Mouse (Mus musculus) frontal cortex, postnatal 36 days (tissue): ENCODE measurements around the gene Npas3.

ENCODE experiments used
- DNase-seq, 2 experiments: peaks; one replicate each; pipeline ENCODE4 v3.0.0; 2022; ENCODE audit warnings: low spot score in 2 of 2

The Npas3 gene

DNA sequence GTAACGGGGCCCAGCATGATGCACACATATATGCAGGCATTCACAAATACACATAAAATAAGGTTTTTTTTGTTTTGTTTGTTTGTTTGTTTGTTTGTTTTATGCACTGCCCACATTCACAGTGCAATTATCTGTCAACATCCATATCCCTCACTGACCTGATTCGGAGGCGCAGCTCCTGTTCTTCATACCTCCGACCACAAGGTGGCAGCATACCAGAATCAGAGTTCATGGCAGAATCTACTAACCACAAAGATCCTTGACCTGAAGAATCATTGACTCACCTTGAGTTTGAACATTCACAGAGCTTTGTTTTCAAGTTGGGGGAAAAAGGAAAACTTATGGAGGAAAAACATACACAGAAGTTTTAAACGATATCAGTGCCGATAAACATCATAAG is 743.9 kb downstream of the Npas3 start:
- DNase-seq: no peak

DNA sequence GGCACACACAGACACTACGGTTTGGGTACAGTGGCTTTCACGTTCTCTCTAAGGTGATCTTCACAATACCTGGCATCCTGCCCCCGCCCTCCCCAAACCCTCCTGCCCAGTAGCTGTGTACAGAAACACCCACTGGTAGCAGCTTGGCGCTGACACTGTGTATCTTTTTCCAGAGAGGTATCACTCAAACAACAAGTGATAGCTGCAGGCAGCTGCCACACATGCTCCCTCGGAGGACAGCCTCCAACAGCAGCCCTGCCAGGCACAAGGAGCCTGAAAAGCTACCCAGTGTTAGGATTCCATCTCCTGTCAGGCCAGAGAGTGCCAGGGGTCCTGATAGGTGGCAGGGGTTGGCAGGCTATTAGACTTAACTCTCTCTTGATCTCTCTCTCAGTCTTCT is 747.2 kb downstream of the Npas3 start:
- no peak for DNase-seq

- DNase-seq: no peak
These were observed 748.7 kb downstream of the Npas3 start for GRCm38 (mm10) chr12:53997141-53997540.

GRCm38 (mm10) chr12:53999647-54000637 is 751.5 kb downstream of the Npas3 start:
- DNase-seq: no peak

DNA sequence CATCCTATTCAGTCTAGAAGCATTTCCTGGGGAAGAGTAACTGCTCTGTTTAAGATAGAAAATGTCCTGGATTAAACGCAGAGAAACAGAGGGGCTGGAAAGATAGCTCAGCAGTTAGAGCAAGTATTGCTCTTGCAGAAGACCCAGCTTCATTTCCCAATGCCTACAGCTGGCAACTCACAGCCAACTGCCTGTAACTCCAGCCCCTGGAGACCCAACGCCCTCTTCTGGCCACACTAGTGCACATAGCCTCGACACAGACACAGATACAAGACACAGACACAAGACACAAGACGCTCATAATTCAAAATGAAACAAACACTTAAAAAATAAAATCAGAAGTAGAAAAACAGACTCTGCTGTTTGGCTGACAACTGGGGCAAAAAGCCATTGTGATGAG is 754.0 kb downstream of the Npas3 start:
- DNase-seq: no peak

- no peak for DNase-seq
These were observed 756.1 kb downstream of the Npas3 start for GRCm38 (mm10) chr12:54004606-54005005.

DNA sequence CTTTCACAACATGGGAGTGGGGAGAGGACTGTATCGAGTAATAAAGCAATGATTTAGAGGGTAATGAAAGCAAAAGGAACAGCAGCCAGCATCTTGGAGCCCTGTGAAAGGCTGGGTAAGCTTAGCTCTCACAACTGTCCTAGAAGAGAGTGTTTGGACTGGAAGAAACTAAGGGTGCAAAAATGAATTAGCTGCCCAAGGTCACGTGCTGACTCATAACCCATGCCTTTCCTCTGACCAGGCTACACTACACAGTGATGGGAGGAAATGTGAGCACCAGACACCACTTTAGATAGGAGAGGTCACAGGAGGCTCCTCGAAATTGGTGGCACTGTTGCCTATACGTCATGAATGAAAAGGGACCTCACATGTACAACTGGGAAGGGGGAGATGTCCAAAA is 757.1 kb downstream of the Npas3 start:
- no peak for DNase-seq

DNA sequence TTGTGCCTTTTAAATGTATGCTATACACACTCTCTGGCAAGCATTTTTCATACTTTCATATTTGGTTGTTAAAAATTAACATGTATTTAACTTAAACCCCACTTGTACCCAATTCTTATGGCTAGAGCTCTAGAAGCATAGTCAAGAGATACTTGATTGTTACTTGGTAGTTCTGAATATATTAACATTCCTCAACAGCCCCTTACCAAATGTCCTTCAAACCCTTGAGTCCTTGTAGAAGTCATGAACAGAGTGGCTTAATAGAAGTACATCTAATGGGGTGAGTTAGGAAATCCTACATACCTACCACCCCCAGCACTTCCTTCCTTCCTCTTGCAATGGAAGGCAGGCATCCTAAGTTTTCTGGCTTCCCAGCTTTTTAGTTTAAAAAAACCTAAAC is 766.8 kb downstream of the Npas3 start:
- DNase-seq: no peak

GRCm38 (mm10) chr12:54017949-54018348 is 769.5 kb downstream of the Npas3 start:
- no peak for DNase-seq

DNA sequence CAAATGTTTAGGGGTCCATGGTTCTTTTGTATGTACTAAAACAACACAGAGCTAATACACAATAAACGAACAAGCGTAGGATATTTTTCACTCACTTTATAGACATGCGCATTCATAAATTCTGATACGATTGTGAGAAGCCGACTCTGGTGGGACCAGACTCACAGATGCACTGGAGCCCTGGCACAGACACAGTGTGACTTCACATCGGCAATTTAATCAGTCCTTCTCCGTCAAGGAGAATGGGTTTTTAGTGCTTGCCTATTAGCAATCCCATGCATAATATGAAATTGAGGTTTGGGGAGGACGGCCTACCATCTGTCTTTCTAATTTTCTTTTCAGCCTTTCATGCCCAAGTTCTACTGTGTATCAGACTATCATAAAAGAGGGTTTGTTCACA is 771.5 kb downstream of the Npas3 start:
- no peak for DNase-seq

DNA sequence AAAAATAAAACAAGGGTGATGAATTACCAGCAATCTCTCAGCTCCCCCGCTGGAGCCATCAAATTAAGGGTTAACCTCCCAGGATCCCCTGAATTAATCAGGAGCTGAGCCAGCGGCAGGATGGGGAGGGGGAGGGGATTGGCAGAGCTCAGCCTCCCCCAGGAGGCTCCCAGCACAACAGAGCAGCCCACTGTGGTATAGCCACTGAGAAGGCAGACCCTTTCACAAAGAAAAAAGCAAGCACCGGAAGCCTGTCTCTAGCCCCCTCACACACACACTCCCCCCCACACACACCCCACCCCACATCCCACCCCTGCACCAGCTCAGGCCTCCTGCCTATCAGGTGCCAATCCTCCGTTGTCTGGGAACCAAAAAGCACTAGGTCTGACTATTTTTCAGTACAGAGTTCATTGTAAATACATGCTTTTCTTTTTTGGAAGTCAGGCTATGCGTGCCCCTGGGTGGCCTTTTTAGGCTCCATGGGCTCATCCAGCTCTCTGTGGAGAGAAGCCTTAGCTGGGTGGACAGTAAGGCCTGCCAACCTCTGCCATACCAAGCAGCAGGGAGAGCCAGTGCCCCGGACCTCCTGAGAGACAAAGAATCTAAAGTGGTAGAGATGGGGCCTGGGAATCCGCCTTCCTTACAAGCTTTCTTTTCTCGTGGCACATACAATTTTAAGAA is 786.3 kb downstream of the Npas3 start:
- no peak for DNase-seq

- DNase-seq: no peak
These were observed 789.1 kb downstream of the Npas3 start for GRCm38 (mm10) chr12:54037602-54038001.

GRCm38 (mm10) chr12:54042996-54043544 is 794.6 kb downstream of the Npas3 start:
- no peak for DNase-seq

DNA sequence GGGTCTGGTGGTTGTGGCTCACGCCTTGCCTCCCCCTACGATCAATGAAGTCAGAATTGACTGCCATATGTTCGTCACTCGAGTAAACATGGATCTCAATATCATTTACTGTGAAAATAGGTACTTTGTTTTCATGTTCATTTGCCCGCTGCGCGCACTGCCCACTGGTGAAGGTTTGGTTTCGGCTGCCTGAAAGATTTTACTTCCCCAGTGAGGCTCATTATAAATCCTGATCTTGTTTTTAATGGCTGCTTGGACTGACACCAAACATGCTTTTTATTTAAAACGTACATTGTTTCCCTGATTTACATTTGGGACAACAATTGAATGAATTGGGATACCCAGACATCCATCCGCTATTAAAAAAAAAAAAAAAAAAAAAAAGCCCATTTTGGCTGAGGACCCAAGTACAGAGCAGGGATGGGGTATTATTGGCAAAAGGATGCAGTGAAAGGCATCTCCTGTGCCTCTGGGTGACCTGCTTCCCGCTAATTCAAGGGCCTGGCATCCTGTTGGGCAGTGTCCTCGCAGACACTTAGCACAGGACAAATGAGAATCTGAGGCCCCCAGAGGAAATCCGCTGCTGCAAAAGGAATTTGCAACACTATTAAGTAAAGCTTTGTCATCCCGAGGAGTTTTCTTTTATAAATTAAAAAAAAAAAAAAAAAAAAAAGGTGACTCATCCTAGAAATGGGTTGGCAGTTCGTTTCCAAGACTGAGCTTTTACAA is 796.3 kb downstream of the Npas3 start:
- DNase-seq: no peak

DNA sequence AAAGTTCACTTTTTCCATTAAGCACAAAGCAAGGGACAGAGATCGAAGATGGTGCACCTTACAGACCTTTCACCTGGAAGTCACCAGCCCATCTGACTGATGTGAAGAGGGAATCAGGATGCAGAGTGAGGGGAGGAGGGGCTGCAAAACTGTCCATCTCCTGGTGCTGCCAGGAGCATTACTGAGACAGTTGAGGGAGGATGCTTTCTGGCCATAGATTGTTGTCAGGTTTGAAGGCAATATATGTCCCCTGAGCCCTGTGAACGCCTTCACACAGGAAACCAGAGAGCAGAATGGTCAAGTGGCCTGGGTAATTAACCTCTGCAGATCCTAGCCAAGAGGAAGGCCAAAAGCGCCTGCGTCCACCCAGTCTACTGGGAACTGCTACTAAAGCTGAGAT is 796.9 kb downstream of the Npas3 start:
- DNase-seq: no peak

GRCm38 (mm10) chr12:54046824-54047223 is 798.3 kb downstream of the Npas3 start:
- DNase-seq: no peak

DNA sequence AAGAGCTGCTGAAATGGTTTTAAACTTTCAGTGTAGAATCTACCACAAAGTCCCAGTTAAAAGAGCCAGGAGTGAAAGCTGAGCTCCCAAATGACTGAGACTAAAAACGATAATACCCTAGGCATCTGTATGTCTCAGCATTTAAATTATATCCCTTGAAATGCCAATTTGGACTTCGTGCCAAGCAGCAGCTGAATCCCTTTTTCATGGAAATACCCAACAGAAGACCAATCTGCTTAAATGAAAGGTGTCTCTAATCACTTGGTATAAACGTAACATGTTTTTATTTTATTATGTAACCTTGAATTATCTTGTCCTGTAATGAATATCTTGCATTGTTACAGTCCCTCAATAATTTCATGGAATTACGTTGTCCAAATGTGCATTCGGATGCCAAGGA is 799.6 kb downstream of the Npas3 start:
- no peak for DNase-seq

DNA sequence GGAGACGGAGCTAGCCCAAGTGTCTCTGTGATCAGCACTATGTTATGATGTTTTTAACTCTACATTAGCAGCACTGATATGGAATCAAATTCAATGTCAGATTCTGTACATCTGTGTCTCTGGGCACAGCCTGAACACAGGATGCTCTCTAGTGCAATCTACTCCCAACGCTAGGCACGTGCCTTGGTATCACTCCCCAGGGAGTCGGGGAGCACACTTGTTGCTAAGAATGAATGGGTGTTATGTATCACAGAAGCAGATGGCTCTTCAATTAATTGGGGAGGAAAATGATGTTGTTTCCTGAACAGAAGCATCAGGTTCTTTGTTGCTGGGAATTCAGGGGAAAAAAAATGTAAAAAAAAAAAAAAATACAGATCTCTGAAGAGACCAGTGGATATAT is 801.4 kb downstream of the Npas3 start:
- no peak for DNase-seq

- DNase-seq: no peak
These were observed 804.5 kb downstream of the Npas3 start for GRCm38 (mm10) chr12:54052939-54053338.

GRCm38 (mm10) chr12:54053598-54053997 is 805.1 kb downstream of the Npas3 start:
- no peak for DNase-seq

GRCm38 (mm10) chr12:54060732-54061131 is 812.3 kb downstream of the Npas3 start:
- DNase-seq: peak; percentile 80 to 81

DNA sequence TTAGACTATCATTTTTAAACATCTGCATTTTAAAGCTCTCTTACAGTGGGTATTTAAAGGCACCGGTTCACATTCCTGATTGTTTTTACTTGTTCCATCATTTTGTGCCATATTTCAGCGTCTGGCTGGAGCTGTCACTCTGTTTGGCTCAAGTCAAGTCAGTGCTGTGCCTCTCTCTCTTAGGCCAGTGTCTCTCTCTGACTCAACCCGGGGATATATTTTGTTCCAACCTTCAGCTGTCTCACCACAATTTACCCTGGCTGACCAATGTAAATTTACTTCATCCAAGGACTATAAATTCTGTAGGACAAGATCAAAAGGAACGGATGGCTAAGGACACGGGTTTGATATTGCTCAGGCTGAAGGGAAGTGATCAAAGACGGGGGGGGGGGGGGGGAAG is 812.7 kb downstream of the Npas3 start:
- DNase-seq: no peak
